Mouse (Mus musculus) heart, postnatal 0 days (tissue): ENCODE measurements around the gene Mbd6. TPM values are rescaled to one million over a fixed set of nuclear protein-coding genes. Genes with fewer than 3 reads are reported as not detected.

Experiments
- ATAC-seq: fragments of 200-750 bp; cut with Nextera tagmentation; 2 replicates; pipeline ENCODE4 v1.8.0; 2017; ENCODE audit warnings: low read depth, moderate number of reproducible peaks, moderate library complexity; ENCODE audit not compliant: insufficient read depth
- DNase-seq: peaks from one replicate; pipeline ENCODE4 v3.0.0-alpha.2; 2016; ENCODE audit warnings: low spot score
- H3K27ac ChIP-seq: fragments of 300-500 bp; sonication (generic); 2 replicates; pipeline ENCODE4 v1.5.1; 2014; ENCODE audit warnings: low read depth, mild to moderate bottlenecking
- H3K27me3 ChIP-seq: fragments of 300-500 bp; sonication (generic); 2 replicates; pipeline ENCODE4 v1.6.1; 2014; ENCODE audit warnings: low read length, mixed read lengths; ENCODE audit not compliant: control insufficient read depth, insufficient read depth
- H3K36me3 ChIP-seq: fragments of 300-500 bp; sonication (generic); replicated peaks from 2 replicates; pipeline ENCODE4 v1.6.1; 2014; ENCODE audit warnings: low read length, mixed read lengths; ENCODE audit not compliant: control insufficient read depth, insufficient read depth
- H3K4me1 ChIP-seq: fragments of 300-500 bp; sonication (generic); 2 replicates; pipeline ENCODE4 v1.6.1; 2014; ENCODE audit warnings: antibody characterized with exemption; ENCODE audit not compliant: control insufficient read depth, insufficient read depth
- H3K4me2 ChIP-seq: fragments of 300-500 bp; sonication (generic); 2 replicates; pipeline ENCODE4 v1.6.1; 2014; ENCODE audit warnings: low read depth, mild to moderate bottlenecking, low read length, moderate library complexity
- H3K4me3 ChIP-seq: fragments of 300-500 bp; sonication (generic); 2 replicates; pipeline ENCODE4 v1.5.1; 2014; ENCODE audit warnings: low read depth, low read length
- H3K9ac ChIP-seq: fragments of 300-500 bp; sonication (generic); replicated peaks from 2 replicates; pipeline ENCODE4 v1.6.1; 2014; ENCODE audit warnings: low read depth, low read length, mixed read lengths
- H3K9me3 ChIP-seq: fragments of 300-500 bp; sonication (generic); replicated peaks from 2 replicates; pipeline ENCODE4 v1.6.1; 2016; ENCODE audit warnings: low read length; ENCODE audit not compliant: control insufficient read depth
- CTCF ChIP-seq: IDR thresholded peaks from 2 replicates; pipeline ENCODE4 v1.5.1; 2016; ENCODE audit warnings: antibody characterized with exemption, control low read depth, low read depth
- EP300 ChIP-seq: IDR thresholded peaks from 2 replicates; pipeline ENCODE4 v1.6.1; 2016; ENCODE audit warnings: antibody characterized with exemption, low read depth
- WGBS: fragments of 180-500 bp; shearing (Covaris S2); extraction: QIAGEN DNeasy Blood & Tissue Kit; methylation state at CpG from one replicate; pipeline ENCODE4 v1.1.7; 2014; 5-methylcytosine and 5-hydroxymethylcytosine counted together
- polyA plus RNA-seq: library from polyadenylated mRNA; unstranded; fragments of >200 nt; fragmentation: Nextera tagmentation; extraction: Ambion mirVana; gene quantifications from 2 replicates; pipeline ENCODE4 v1.2.1, GENCODE M21; 2015
- total RNA-seq: library from RNA; depleted of rRNA; stranded (reverse); fragments of >200 nt; gene quantifications from 2 replicates; pipeline ENCODE4 v1.2.3, GENCODE M21; 2014; ENCODE audit warnings: low replicate concordance

The Mbd6 gene
- total and polyA plus RNA-seq, 2 experiments from 2014 or later = 6.5 to 8.7 TPM

DNA sequence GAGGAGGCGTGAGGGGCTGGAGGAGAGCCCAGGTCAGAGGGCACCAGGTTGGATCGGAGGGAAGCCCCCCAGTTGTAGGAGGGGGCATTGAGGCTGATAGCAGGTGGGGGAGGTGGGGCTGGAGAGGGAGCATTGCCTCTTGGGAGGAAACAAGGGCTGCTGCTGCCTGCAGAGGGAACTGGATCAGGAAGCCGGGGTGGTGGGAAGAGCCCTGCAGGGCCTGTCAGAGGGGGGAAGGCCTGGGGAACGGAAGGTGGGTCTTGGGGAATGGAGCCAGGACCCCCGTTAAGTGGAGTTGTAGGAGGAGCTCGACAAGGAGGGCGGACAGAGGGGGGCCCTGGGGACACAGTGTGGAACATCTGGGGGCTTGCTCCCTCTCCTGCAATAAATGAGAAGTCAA is 2.6 kb downstream of the Mbd6 start:
- Histone ChIP-seq H3K9ac (no peak overlapping the region), H3K27ac (no peak overlapping the region), H3K27me3 (no peaks in the 10 kb centered on the region), H3K9me3 (no peaks in the 10 kb centered on the region), H3K4me3 (no peak overlapping the region), H3K4me1 (peaks cover 22% of the 10 kb centered on the region), H3K36me3 (peaks cover 61% of the 10 kb centered on the region), H3K4me2 (no peak overlapping the region)
- TF ChIP-seq EP300 = no peak
- no peak for TF ChIP-seq CTCF
- WGBS = 63% methylated on average over 7 of the region's 7 CpGs
- no peak for DNase-seq
- no peak for ATAC-seq

DNA sequence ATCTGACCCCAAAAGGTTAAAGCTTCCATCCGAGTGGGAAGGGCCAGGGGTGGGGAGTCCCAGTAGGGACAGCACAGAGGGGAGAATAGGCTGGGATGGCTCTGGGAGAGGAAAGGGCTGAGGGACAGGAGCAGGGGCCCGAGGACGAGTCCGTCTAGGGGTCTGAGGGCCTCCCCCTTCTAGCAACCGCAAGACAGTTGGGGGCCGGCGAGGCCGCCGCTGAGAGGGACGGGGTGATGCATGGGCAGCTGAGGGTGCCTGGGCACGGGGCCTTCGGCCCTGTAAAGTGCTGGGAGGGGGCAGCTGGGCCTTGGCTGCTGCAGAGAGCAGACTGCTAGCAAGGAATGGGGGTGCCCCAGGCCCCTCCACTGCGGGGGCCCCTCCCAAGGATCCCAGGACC is 3.2 kb downstream of the Mbd6 start:
- no peaks in the 10 kb centered on the region for H3K9me3 ChIP-seq
- DNase-seq (no peak), ATAC-seq (no peak)
- H3K4me2 ChIP-seq = no peak overlapping the region
- H3K4me3 ChIP-seq = no peak overlapping the region
- no peak overlapping the region for H3K27ac ChIP-seq
- TF ChIP-seq EP300 = no peak
- TF ChIP-seq CTCF = no peak
- H3K27me3 ChIP-seq = no peaks in the 10 kb centered on the region
- peaks cover 67% of the 10 kb centered on the region for H3K36me3 ChIP-seq
- H3K9ac ChIP-seq = no peak overlapping the region
- peaks cover 22% of the 10 kb centered on the region for H3K4me1 ChIP-seq
- WGBS = 84% methylated on average over 13 of the region's 13 CpGs

DNA sequence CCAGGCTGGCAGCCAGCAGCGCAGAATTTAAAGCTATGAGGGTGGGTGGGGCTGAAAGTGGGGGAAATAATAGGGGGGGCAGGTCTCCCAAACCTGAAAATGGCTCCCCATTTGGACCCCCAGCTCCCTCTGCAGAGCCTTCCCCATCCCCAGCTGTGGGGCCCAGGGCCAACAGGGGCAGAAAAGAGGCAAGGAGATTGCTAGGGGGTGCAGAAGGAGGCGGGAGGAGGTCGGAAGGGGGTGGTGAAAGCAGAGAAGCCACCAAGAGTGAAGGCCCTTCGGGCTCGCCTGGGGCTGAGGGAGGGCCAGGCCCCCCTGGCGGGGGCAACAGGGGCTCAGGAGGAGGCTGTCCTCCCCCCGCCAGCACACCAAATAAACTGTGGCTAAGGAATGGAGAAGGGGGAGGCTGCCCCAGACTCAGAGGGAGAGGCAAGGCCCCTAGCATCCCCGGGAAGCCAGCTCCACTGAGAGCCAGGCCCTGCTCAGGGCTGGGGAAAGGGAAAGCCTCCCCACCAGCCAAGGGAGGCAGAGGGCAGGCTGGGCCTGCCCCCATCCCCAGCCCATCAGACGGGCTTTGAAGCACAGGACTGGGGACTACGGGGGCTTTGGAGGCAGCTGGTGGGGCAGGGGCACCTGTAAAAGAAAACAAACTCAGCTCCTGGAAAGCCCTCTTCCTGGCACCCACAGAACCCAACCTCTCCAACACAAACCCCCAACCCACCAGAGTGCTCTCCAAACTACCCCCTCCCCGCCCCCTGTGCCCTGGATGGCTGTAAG is 3.9 kb downstream of the Mbd6 start:
- Histone ChIP-seq H3K36me3 (peaks cover 74% of the 10 kb centered on the region), H3K4me1 (peaks cover 20% of the 10 kb centered on the region), H3K9ac (no peak overlapping the region), H3K9me3 (no peaks in the 10 kb centered on the region), H3K27ac (no peak overlapping the region), H3K4me3 (no peak overlapping the region), H3K4me2 (no peak overlapping the region), H3K27me3 (no peaks in the 10 kb centered on the region)
- DNase-seq (no peak), ATAC-seq (no peak)
- TF ChIP-seq EP300 (no peak), CTCF (no peak)
- WGBS = 78% methylated on average over 11 of the region's 11 CpGs

DNA sequence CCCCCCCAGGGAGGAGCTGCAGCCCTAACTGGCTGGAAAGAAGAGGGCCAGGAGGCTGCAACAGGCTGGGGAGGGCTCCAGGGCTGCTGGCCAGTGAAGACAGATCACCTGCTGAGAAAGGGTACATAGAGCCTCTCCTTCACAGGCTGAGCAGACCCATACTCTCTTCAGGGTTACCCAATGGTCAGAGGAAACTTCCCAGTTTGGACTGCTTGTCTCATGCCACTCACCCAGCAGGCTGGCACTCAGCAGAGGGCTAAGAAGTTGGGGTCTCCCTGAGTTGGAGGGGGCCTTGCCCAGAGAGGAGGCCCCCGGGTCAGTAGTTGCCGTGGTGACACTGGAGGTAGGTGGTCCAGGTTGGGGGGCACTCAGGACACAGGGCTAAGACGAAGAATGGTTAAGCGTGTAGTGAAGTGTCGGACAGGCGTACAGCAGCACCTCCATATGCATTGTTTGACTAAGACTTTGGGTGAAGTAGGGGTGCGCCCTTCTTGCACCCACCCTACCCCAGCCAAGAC is 4.7 kb downstream of the Mbd6 start:
- H3K4me2 ChIP-seq = no peak overlapping the region
- WGBS = 91% methylated on average over 7 of the region's 7 CpGs
- no peak for TF ChIP-seq EP300
- no peak for TF ChIP-seq CTCF
- no peak overlapping the region for H3K4me3 ChIP-seq
- no peaks in the 10 kb centered on the region for H3K9me3 ChIP-seq
- DNase-seq = no peak
- H3K9ac ChIP-seq = no peak overlapping the region
- no peak for ATAC-seq
- no peak overlapping the region; the same call in 1 of the 2 replicates for H3K27ac ChIP-seq
- peaks cover 82% of the 10 kb centered on the region for H3K36me3 ChIP-seq
- H3K27me3 ChIP-seq = no peaks in the 10 kb centered on the region
- peaks cover 17% of the 10 kb centered on the region for H3K4me1 ChIP-seq

DNA sequence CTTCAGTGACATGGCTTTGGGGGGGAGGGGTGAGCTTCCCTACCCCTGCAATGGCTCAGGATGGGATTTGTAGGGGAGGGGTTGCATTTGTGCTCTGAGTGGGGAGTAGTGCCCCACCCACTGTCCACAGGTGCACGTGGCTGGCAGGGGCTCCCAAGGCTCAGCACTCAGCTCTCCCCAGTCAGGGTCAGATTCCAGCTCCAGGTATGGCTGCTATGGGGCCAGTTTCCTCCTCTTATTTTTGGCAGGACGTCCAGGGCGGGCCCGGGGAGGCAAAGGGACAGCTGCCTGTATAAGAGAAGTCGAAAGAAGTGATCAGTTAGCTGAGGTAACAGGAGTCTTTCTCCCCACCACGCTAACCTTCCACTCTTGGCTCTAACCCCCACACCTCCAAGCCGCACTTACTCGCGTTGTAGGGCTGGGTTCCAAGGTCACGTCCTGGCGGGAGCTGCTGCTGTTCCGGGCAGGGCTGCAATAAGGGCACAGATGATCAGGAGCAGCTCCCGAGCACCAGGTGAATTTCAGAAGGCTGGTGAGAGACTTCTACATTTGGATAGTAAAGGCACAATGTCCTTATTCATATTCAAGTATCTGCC is 6.1 kb downstream of the Mbd6 start:
- no peak for ATAC-seq
- Histone ChIP-seq H3K4me2 (no peak overlapping the region), H3K4me3 (no peak overlapping the region), H3K9ac (no peak overlapping the region), H3K4me1 (peaks cover 14% of the 10 kb centered on the region), H3K27ac (no peak overlapping the region), H3K9me3 (no peaks in the 10 kb centered on the region), H3K27me3 (no peaks in the 10 kb centered on the region), H3K36me3 (peaks cover 96% of the 10 kb centered on the region)
- WGBS = 45% methylated on average over 13 of the region's 13 CpGs
- DNase-seq = no peak
- TF ChIP-seq EP300 = no peak
- no peak for TF ChIP-seq CTCF
